Mouse (Mus musculus): ENCODE measurements around the gene Nmrk1. TPM values are rescaled to one million over a fixed set of nuclear protein-coding genes. Genes with fewer than 3 reads are reported as not detected.

Gene Nmrk1
- polyA plus RNA-seq, 1 experiment from 2014 or later: 6.5 TPM

GRCm38 (mm10) chr19:18617504-18617903, 14.2 kb upstream of the Nmrk1 start:
- WGBS: 91% methylated on average over 1 of the region's 1 CpGs
- no peaks in the 10 kb centered on the region for H3K36me3 ChIP-seq
- H3K9me3 ChIP-seq (replicated peaks): no peaks in the 10 kb centered on the region
- H3K4me3 ChIP-seq: no peak overlapping the region
- no peak overlapping the region for H3K4me2 ChIP-seq
- no peak overlapping the region for H3K27ac ChIP-seq
- no peaks in the 10 kb centered on the region for H3K27me3 ChIP-seq
- no peak for ATAC-seq (replicated peaks; ENCODE audit: insufficient number of reproducible peaks, insufficient read depth, low FRiP score, low read depth)
- H3K9ac ChIP-seq: no peak overlapping the region
- H3K4me1 ChIP-seq (replicated peaks): peaks cover 22% of the 10 kb centered on the region

GRCm38 (mm10) chr19:18619060-18619459, 12.7 kb upstream of the Nmrk1 start:
- Histone ChIP-seq H3K27ac (no peak overlapping the region), H3K9me3 (replicated peaks) (no peaks in the 10 kb centered on the region), H3K4me2 (no peak overlapping the region), H3K4me3 (no peak overlapping the region), H3K27me3 (no peaks in the 10 kb centered on the region), H3K36me3 (no peaks in the 10 kb centered on the region), H3K9ac (no peak overlapping the region), H3K4me1 (replicated peaks) (peaks cover 17% of the 10 kb centered on the region)
- ATAC-seq (replicated peaks; ENCODE audit: insufficient number of reproducible peaks, insufficient read depth, low FRiP score, low read depth): no peak
- 85% methylated on average over 5 of the region's 5 CpGs for WGBS

- Histone ChIP-seq H3K9ac (no peak overlapping the region), H3K27ac (no peak overlapping the region), H3K27me3 (no peaks in the 10 kb centered on the region), H3K4me1 (replicated peaks) (peaks cover 15% of the 10 kb centered on the region), H3K4me2 (no peak overlapping the region), H3K9me3 (replicated peaks) (no peaks in the 10 kb centered on the region), H3K4me3 (no peak overlapping the region), H3K36me3 (no peaks in the 10 kb centered on the region)
- ATAC-seq (replicated peaks; ENCODE audit: insufficient number of reproducible peaks, insufficient read depth, low FRiP score, low read depth): no peak
- WGBS: 79% methylated on average over 1 of the region's 1 CpGs
Measured at GRCm38 (mm10) chr19:18619691-18620090, 12.1 kb upstream of the Nmrk1 start.

- no peak overlapping the region for H3K4me2 ChIP-seq
- 71% methylated on average over 2 of the region's 2 CpGs for WGBS
- no peaks in the 10 kb centered on the region for H3K4me1 ChIP-seq (replicated peaks)
- H3K4me3 ChIP-seq: no peak overlapping the region
- no peak overlapping the region for H3K27ac ChIP-seq
- no peaks in the 10 kb centered on the region for H3K9me3 ChIP-seq (replicated peaks)
- H3K9ac ChIP-seq: no peak overlapping the region
- ATAC-seq (replicated peaks; ENCODE audit: insufficient number of reproducible peaks, insufficient read depth, low FRiP score, low read depth): no peak
- H3K36me3 ChIP-seq: no peaks in the 10 kb centered on the region
- no peaks in the 10 kb centered on the region for H3K27me3 ChIP-seq
Measured at GRCm38 (mm10) chr19:18623894-18624293, 7.9 kb upstream of the Nmrk1 start.

GRCm38 (mm10) chr19:18629589-18629988, 2.2 kb upstream of the Nmrk1 start:
- Histone ChIP-seq H3K27me3 (no peaks in the 10 kb centered on the region), H3K27ac (peak overlapping the region; percentile 92), H3K36me3 (no peaks in the 10 kb centered on the region), H3K9me3 (replicated peaks) (no peaks in the 10 kb centered on the region), H3K9ac (no peak overlapping the region), H3K4me1 (replicated peaks) (peaks cover 16% of the 10 kb centered on the region), H3K4me3 (0 out of 2 replicates have a peak overlapping the region, but pooled peaks have one; percentile 94), H3K4me2 (peak overlapping the region; percentile 77; the same call in 1 of the 2 replicates)
- ATAC-seq (replicated peaks; ENCODE audit: insufficient number of reproducible peaks, insufficient read depth, low FRiP score, low read depth): no peak
- WGBS: 62% methylated on average over 1 of the region's 1 CpGs

- H3K4me2 ChIP-seq: peak overlapping the region; percentile 77
- peak overlapping the region; percentile 78 for H3K9ac ChIP-seq
- no peak for ATAC-seq (replicated peaks; ENCODE audit: insufficient number of reproducible peaks, insufficient read depth, low FRiP score, low read depth)
- peaks cover 16% of the 10 kb centered on the region for H3K4me1 ChIP-seq (replicated peaks)
- peak overlapping the region; percentile 92 for H3K27ac ChIP-seq
- no peaks in the 10 kb centered on the region for H3K36me3 ChIP-seq
- peak overlapping the region; percentile 94 for H3K4me3 ChIP-seq
- H3K27me3 ChIP-seq: no peaks in the 10 kb centered on the region
- H3K9me3 ChIP-seq (replicated peaks): no peaks in the 10 kb centered on the region
- WGBS: 6% methylated on average over 17 of the region's 17 CpGs
Measured at GRCm38 (mm10) chr19:18630221-18631119, 1.3 kb upstream of the Nmrk1 start.

- Histone ChIP-seq H3K4me2 (peak overlapping the region; percentile 77), H3K27ac (peak overlapping the region; percentile 92), H3K27me3 (no peaks in the 10 kb centered on the region), H3K9ac (peak overlapping the region; percentile 78), H3K36me3 (no peaks in the 10 kb centered on the region), H3K4me1 (replicated peaks) (peaks cover 16% of the 10 kb centered on the region), H3K9me3 (replicated peaks) (no peaks in the 10 kb centered on the region), H3K4me3 (peak overlapping the region; percentile 94)
- WGBS: under 1% methylated on average over 40 of the region's 40 CpGs
- peak; percentile 69 for ATAC-seq (replicated peaks; ENCODE audit: insufficient number of reproducible peaks, insufficient read depth, low FRiP score, low read depth)
Measured at GRCm38 (mm10) chr19:18631161-18631643, 548 bp upstream of the Nmrk1 start.

- H3K4me1 ChIP-seq (replicated peaks): peaks cover 16% of the 10 kb centered on the region
- peak overlapping the region; percentile 94 for H3K4me3 ChIP-seq
- WGBS: 68% methylated on average over 13 of the region's 13 CpGs
- H3K4me2 ChIP-seq: peak overlapping the region; percentile 77
- H3K27me3 ChIP-seq: no peaks in the 10 kb centered on the region
- H3K9ac ChIP-seq: peak overlapping the region; percentile 78
- no peaks in the 10 kb centered on the region for H3K36me3 ChIP-seq
- H3K9me3 ChIP-seq (replicated peaks): no peaks in the 10 kb centered on the region
- no peak for ATAC-seq (replicated peaks; ENCODE audit: insufficient number of reproducible peaks, insufficient read depth, low FRiP score, low read depth)
- no peak overlapping the region for H3K27ac ChIP-seq
Measured at GRCm38 (mm10) chr19:18632231-18633185, 758 bp downstream of the Nmrk1 start.

- no peak for ATAC-seq (replicated peaks; ENCODE audit: insufficient number of reproducible peaks, insufficient read depth, low FRiP score, low read depth)
- H3K27me3 ChIP-seq: no peaks in the 10 kb centered on the region
- 76% methylated on average over 5 of the region's 5 CpGs for WGBS
Measured at GRCm38 (mm10) chr19:18637954-18638353, 6.2 kb downstream of the Nmrk1 start.

GRCm38 (mm10) chr19:18638949-18639348, 7.2 kb downstream of the Nmrk1 start:
- Histone ChIP-seq H3K27me3 (no peaks in the 10 kb centered on the region), H3K27ac (no peak overlapping the region), H3K4me1 (replicated peaks) (no peaks in the 10 kb centered on the region), H3K9ac (no peak overlapping the region), H3K9me3 (replicated peaks) (no peaks in the 10 kb centered on the region), H3K4me2 (no peak overlapping the region), H3K36me3 (0 out of 2 replicates have a peak, but pooled peaks cover 5% of the 10 kb centered on the region), H3K4me3 (no peak overlapping the region)
- WGBS: 54% methylated on average over 5 of the region's 5 CpGs
- ATAC-seq (replicated peaks; ENCODE audit: insufficient number of reproducible peaks, insufficient read depth, low FRiP score, low read depth): no peak

More at GRCm38 (mm10) chr19:18637954-18638353, 6.2 kb downstream of the Nmrk1 start:
- H3K9ac ChIP-seq: no peak overlapping the region
- H3K4me3 ChIP-seq: no peak overlapping the region
- no peaks in the 10 kb centered on the region for H3K4me1 ChIP-seq (replicated peaks)
- H3K4me2 ChIP-seq: no peak overlapping the region
- 0 out of 2 replicates have a peak, but pooled peaks cover 5% of the 10 kb centered on the region for H3K36me3 ChIP-seq
- H3K27ac ChIP-seq: no peak overlapping the region
- no peaks in the 10 kb centered on the region for H3K9me3 ChIP-seq (replicated peaks)

- Histone ChIP-seq H3K4me2 (no peak overlapping the region), H3K4me1 (replicated peaks) (no peaks in the 10 kb centered on the region), H3K27ac (no peak overlapping the region), H3K4me3 (no peak overlapping the region), H3K9ac (no peak overlapping the region), H3K27me3 (no peaks in the 10 kb centered on the region), H3K9me3 (replicated peaks) (no peaks in the 10 kb centered on the region), H3K36me3 (0 out of 2 replicates have a peak, but pooled peaks cover 5% of the 10 kb centered on the region)
- WGBS: 29% methylated on average over 2 of the region's 2 CpGs
- ATAC-seq (replicated peaks; ENCODE audit: insufficient number of reproducible peaks, insufficient read depth, low FRiP score, low read depth): no peak
Measured at GRCm38 (mm10) chr19:18639552-18639951, 7.8 kb downstream of the Nmrk1 start.

All from heart, embryonic 15.5 days (tissue).